Mouse (Mus musculus) midbrain, embryonic 11.5 days (tissue): ENCODE results near the gene Ifi214. TPM values are rescaled to one million over a fixed set of nuclear protein-coding genes. Genes with fewer than 3 reads are reported as not detected.
"Not testable (repeated sequence)": the region's sequence is repeated elsewhere in the genome, so short reads cannot be mapped to it uniquely, and the experiment has no call there.

Source experiments
- ATAC-seq: fragments of 200-750 bp; cut with Nextera tagmentation; 2 replicates; pipeline ENCODE4 v1.8.0; 2017; ENCODE audit warnings: moderate TSS enrichment, moderate library complexity; ENCODE audit not compliant: low FRiP score
- DNase-seq: peaks from one replicate; pipeline ENCODE4 v3.0.0; 2015; ENCODE audit warnings: low spot score; ENCODE audit errors: missing footprints
- H3K27ac ChIP-seq: fragments of 300-500 bp; sonication (generic); 2 replicates; pipeline ENCODE4 v1.5.1; 2014; ENCODE audit warnings: low read depth, low read length
- H3K27me3 ChIP-seq: fragments of 300-500 bp; sonication (generic); 2 replicates; pipeline ENCODE4 v1.6.1; 2014; ENCODE audit warnings: mild to moderate bottlenecking, low read length, moderate library complexity, mixed read lengths; ENCODE audit not compliant: control insufficient read depth, insufficient read depth
- H3K36me3 ChIP-seq: fragments of 300-500 bp; sonication (generic); 2 replicates; pipeline ENCODE4 v1.6.1; 2014; ENCODE audit warnings: mild to moderate bottlenecking, low read length, moderate library complexity, mixed read lengths; ENCODE audit not compliant: control insufficient read depth, insufficient read depth
- H3K4me1 ChIP-seq: fragments of 300-500 bp; sonication (generic); 2 replicates; pipeline ENCODE4 v1.6.1; 2014; ENCODE audit warnings: low read length; ENCODE audit not compliant: control insufficient read depth, insufficient read depth
- H3K4me2 ChIP-seq: fragments of 300-500 bp; sonication (generic); 2 replicates; pipeline ENCODE4 v1.6.1; 2014; ENCODE audit warnings: mild to moderate bottlenecking, moderate library complexity
- H3K4me3 ChIP-seq: fragments of 300-500 bp; sonication (generic); 2 replicates; pipeline ENCODE4 v1.5.1; 2014; ENCODE audit warnings: low read depth, low read length
- H3K9ac ChIP-seq: fragments of 300-500 bp; sonication (generic); 2 replicates; pipeline ENCODE4 v1.6.1; 2014; ENCODE audit warnings: low read length
- H3K9me3 ChIP-seq: fragments of 300-500 bp; sonication (generic); 2 replicates; pipeline ENCODE4 v1.6.1; 2016; ENCODE audit warnings: low read length; ENCODE audit not compliant: control insufficient read depth
- WGBS: fragments of 180-500 bp; shearing (Covaris S2); extraction: QIAGEN DNeasy Blood & Tissue Kit; methylation state at CpG from one replicate; pipeline ENCODE4 v1.1.7; 2014; 5-methylcytosine and 5-hydroxymethylcytosine counted together
- polyA plus RNA-seq: library from polyadenylated mRNA; unstranded; fragments of >200 nt; fragmentation: Nextera tagmentation; extraction: Ambion mirVana; gene quantifications from 2 replicates; pipeline ENCODE4 v1.2.1, GENCODE M21; 2014

Gene Ifi214
- polyA plus RNA-seq: not detected in 2 replicates

DNA sequence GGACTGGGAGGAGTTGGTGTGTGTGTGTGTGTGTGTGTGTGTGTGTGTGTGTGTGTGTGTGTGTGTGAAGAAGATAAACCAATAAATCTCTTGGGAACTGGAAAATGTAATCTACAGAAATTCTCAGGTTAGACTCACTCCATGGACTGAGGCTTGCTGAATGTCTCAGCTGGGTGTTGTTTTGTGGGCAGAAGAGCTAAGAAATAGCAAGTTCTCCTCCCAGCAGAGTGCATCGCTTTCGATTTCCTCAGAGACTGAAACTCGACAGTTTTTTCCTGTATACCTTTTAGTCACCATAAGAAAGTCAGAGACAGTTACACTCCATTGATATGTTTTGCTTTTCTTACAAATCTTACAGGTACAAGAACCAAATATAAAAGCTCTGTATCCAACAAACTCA, at the start of gene Ifi214:
Gene Ifi214 (minus strand): TSS at position 167 of the 400 bp plus-strand sequence.
- DNase-seq, ATAC-seq, H3K9me3 ChIP-seq, H3K4me1 ChIP-seq, H3K9ac ChIP-seq, H3K27ac ChIP-seq, H3K36me3 ChIP-seq, H3K27me3 ChIP-seq, H3K4me2 ChIP-seq, H3K4me3 ChIP-seq: not testable (repeated sequence)
- 97% methylated on average over 3 of the region's 3 CpGs for WGBS

DNA sequence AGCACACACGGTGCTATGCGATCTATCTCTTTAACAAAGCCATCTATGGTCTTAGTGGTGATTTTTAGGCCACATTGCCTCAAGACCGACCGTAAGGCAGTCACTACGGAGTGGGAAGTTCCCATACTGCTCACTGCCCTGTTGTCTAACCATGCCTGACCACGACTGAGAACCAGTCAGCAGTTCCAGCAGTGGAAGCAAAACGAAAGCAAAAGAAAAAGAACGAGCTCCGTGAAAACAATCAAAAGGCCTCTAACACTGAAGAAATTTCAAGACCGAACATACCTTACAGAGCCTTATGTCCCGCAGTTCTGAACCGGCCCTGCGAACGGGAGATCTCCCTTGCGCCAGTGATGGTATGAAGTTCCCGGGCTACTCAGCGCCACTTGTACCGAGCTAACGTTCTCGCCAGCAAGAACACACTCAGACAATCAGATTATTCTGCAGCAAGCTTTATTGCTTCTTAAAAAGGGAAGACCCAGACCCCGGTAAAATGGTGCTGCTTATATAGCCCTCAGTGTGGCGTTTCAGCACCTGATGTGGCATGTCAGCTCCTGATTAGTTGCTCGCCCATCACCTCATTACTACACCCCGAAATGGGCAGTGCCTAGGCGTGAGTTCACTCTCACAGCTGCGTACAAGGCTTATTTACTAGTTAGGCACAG, 44.3 kb upstream of the Ifi214 start:
- H3K27me3 ChIP-seq: no peaks in the 10 kb centered on the region
- 92% methylated on average over 26 of the region's 26 CpGs for WGBS
- no peak overlapping the region for H3K27ac ChIP-seq
- DNase-seq (no peak), ATAC-seq (no peak)
- no peaks in the 10 kb centered on the region; the same call in 1 of the 2 replicates for H3K9me3 ChIP-seq
- H3K36me3 ChIP-seq: no peaks in the 10 kb centered on the region
- H3K4me2 ChIP-seq: no peak overlapping the region
- H3K4me1 ChIP-seq: no peaks in the 10 kb centered on the region
- H3K4me3 ChIP-seq: no peak overlapping the region
- H3K9ac ChIP-seq: no peak overlapping the region

DNA sequence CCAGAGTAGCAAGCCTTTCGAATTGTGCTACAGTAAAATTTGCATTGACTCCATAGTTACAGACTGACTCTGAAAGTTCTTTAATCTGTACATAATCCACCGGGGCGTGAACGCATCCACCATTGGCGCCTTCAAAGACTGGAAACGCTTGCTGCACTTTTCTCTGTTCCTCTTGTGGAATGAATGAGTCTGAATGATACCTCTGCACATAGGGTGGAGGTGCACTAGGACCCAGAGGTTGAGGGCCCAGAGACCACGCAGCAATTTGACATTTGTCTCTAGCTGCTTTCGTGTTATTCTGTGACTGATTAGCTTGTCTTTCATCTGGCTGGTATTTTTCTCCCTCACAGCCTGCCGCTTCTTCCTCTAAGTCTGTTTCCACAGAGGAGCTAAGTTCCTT, 43.3 kb upstream of the Ifi214 start:
- ATAC-seq (no peak), DNase-seq (no peak)
- Histone ChIP-seq H3K27ac (no peak overlapping the region), H3K4me2 (no peak overlapping the region), H3K4me1 (no peaks in the 10 kb centered on the region), H3K4me3 (no peak overlapping the region), H3K9ac (no peak overlapping the region), H3K36me3 (no peaks in the 10 kb centered on the region), H3K9me3 (no peaks in the 10 kb centered on the region; the same call in 1 of the 2 replicates), H3K27me3 (no peaks in the 10 kb centered on the region)
- WGBS: 94% methylated on average over 9 of the region's 9 CpGs

GRCm38 (mm10) chr1:173550491-173551050, 14.8 kb upstream of the Ifi214 start:
- H3K4me3 ChIP-seq, H3K4me1 ChIP-seq, H3K9ac ChIP-seq, H3K9me3 ChIP-seq, H3K27me3 ChIP-seq, H3K36me3 ChIP-seq, DNase-seq, ATAC-seq, H3K27ac ChIP-seq, H3K4me2 ChIP-seq: not testable (repeated sequence)
- 82% methylated on average over 5 of the region's 5 CpGs for WGBS

- not testable (repeated sequence) for H3K27me3 ChIP-seq, H3K27ac ChIP-seq, H3K4me2 ChIP-seq, H3K36me3 ChIP-seq, H3K9me3 ChIP-seq, DNase-seq, H3K4me3 ChIP-seq, H3K9ac ChIP-seq, ATAC-seq, H3K4me1 ChIP-seq
- WGBS: 86% methylated on average over 3 of the region's 3 CpGs
These were observed 13.0 kb upstream of the Ifi214 start for GRCm38 (mm10) chr1:173548798-173549197.

- H3K36me3 ChIP-seq: no peaks in the 10 kb centered on the region
- H3K27ac ChIP-seq: no peak overlapping the region
- H3K9ac ChIP-seq: no peak overlapping the region
- H3K9me3 ChIP-seq: no peaks in the 10 kb centered on the region
- H3K4me3 ChIP-seq: no peak overlapping the region
- no peaks in the 10 kb centered on the region for H3K4me1 ChIP-seq
- no peaks in the 10 kb centered on the region for H3K27me3 ChIP-seq
- DNase-seq (no peak), ATAC-seq (no peak)
- no peak overlapping the region for H3K4me2 ChIP-seq
These were observed 14.3 kb downstream of the Ifi214 start for GRCm38 (mm10) chr1:173521452-173521851.

DNA sequence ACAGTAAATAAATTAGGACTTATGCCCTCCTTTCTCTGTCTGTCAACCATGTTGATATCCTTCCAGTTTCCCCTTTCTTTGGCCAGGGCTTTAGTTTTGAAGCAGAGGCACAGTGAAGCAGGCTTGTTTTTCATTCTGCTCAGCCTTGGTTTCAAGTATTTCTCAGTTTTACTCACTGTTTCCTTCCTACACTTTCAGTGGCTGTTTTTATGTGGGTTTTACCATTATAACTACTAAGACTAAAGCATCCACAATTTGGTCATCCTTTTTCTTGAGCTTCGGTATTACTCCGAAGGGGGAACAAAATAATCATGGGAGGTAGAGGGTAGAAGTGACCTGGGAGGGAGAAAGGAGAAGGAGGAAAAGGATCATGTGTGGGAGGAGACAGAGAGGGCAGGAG, 25.2 kb downstream of the Ifi214 start:
- WGBS: 85% methylated on average over 2 of the region's 2 CpGs
- H3K9ac ChIP-seq, H3K4me1 ChIP-seq, H3K36me3 ChIP-seq, ATAC-seq, H3K27me3 ChIP-seq, DNase-seq, H3K4me3 ChIP-seq, H3K4me2 ChIP-seq, H3K27ac ChIP-seq, H3K9me3 ChIP-seq: not testable (repeated sequence)

DNA sequence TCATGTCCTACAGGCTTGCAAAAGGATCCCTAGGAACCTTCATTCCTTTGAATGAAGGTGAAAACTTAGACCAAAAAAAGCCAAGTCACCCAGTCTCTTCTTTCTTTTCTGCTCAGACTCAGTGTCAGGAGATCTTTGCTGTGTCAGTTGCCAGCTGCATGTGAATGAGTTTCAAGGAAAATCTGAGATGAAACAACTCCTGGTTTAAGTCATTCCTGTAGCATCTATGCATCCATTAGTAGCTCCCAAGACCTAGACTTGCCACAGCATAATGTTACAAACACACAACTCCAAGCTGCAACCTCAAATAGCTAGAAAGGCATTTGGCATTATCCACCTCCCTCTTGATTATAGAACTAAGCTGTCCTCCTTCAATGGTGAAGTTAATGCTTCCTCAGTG, 44.3 kb downstream of the Ifi214 start:
- not testable (repeated sequence) for ATAC-seq, H3K36me3 ChIP-seq, H3K4me2 ChIP-seq, H3K27ac ChIP-seq, H3K4me3 ChIP-seq, DNase-seq, H3K4me1 ChIP-seq, H3K27me3 ChIP-seq, H3K9ac ChIP-seq, H3K9me3 ChIP-seq

GRCm38 (mm10) chr1:173490812-173491480, 44.8 kb downstream of the Ifi214 start, which contains the start of gene Ifi206:
Gene Ifi206, minus strand, starts transcription at chr1:173491041.
- not testable (repeated sequence) for DNase-seq, H3K36me3 ChIP-seq, H3K4me3 ChIP-seq, H3K9me3 ChIP-seq, H3K4me1 ChIP-seq, ATAC-seq, H3K27me3 ChIP-seq, H3K27ac ChIP-seq, H3K9ac ChIP-seq, H3K4me2 ChIP-seq
- WGBS: 82% methylated on average over 3 of the region's 3 CpGs
